Mouse (Mus musculus) forebrain, embryonic 14.5 days (tissue): Measurements from ENCODE around the gene Slc2a12. TPM values are rescaled to one million over a fixed set of nuclear protein-coding genes. Genes with fewer than 3 reads are reported as not detected.

Experiments
- ATAC-seq: fragments of 200-750 bp; cut with Nextera tagmentation; 2 replicates; pipeline ENCODE4 v1.8.0; 2017; ENCODE audit warnings: mild to moderate bottlenecking, moderate library complexity
- DNase-seq: peaks from one replicate; pipeline ENCODE4 v3.0.0-alpha.2; 2015; ENCODE audit warnings: low spot score
- H3K27ac ChIP-seq: fragments of 300-500 bp; sonication (generic); 2 replicates; pipeline ENCODE4 v1.5.1; 2014; ENCODE audit warnings: low read depth, mild to moderate bottlenecking, control low read depth, low read length, moderate library complexity
- H3K27me3 ChIP-seq: fragments of 300-500 bp; sonication (generic); replicated peaks from 2 replicates; pipeline ENCODE4 v1.6.1; 2014; ENCODE audit warnings: low read length, control low read depth, mixed read lengths; ENCODE audit not compliant: control insufficient read depth, insufficient read depth
- H3K36me3 ChIP-seq: fragments of 300-500 bp; sonication (generic); 2 replicates; pipeline ENCODE4 v1.6.1; 2014; ENCODE audit warnings: low read length, control low read depth; ENCODE audit not compliant: control insufficient read depth, insufficient read depth
- H3K4me1 ChIP-seq: fragments of 300-500 bp; sonication (generic); 2 replicates; pipeline ENCODE4 v1.6.1; 2014; ENCODE audit warnings: antibody characterized with exemption, low read length, control low read depth; ENCODE audit not compliant: control insufficient read depth, insufficient read depth
- H3K4me2 ChIP-seq: fragments of 300-500 bp; sonication (generic); 2 replicates; pipeline ENCODE4 v1.6.1; 2014; ENCODE audit warnings: mild to moderate bottlenecking, control low read depth, low read length
- H3K4me3 ChIP-seq: fragments of 300-500 bp; sonication (generic); 2 replicates; pipeline ENCODE4 v1.5.1; 2014; ENCODE audit warnings: low read depth, low read length, control low read depth
- H3K9ac ChIP-seq: fragments of 300-500 bp; sonication (generic); 2 replicates; pipeline ENCODE4 v1.6.1; 2014; ENCODE audit warnings: mild to moderate bottlenecking, low read length, control low read depth, moderate library complexity
- H3K9me3 ChIP-seq: fragments of 300-500 bp; sonication (generic); replicated peaks from 2 replicates; pipeline ENCODE4 v1.6.1; 2016; ENCODE audit warnings: low read length, control low read depth, mixed read lengths; ENCODE audit not compliant: control insufficient read depth
- WGBS: fragments of 180-500 bp; shearing (Covaris S2); extraction: QIAGEN DNeasy Blood & Tissue Kit; methylation state at CpG from one replicate; pipeline ENCODE4 v1.1.7; 2014; 5-methylcytosine and 5-hydroxymethylcytosine counted together
- polyA plus RNA-seq: library from polyadenylated mRNA; unstranded; fragments of >200 nt; fragmentation: Nextera tagmentation; extraction: Ambion mirVana; gene quantifications from 2 replicates; pipeline ENCODE4 v1.2.1, GENCODE M21; 2014

The Slc2a12 gene
- polyA plus RNA-seq, 1 experiment from 2014 or later: 4.5 TPM

DNA sequence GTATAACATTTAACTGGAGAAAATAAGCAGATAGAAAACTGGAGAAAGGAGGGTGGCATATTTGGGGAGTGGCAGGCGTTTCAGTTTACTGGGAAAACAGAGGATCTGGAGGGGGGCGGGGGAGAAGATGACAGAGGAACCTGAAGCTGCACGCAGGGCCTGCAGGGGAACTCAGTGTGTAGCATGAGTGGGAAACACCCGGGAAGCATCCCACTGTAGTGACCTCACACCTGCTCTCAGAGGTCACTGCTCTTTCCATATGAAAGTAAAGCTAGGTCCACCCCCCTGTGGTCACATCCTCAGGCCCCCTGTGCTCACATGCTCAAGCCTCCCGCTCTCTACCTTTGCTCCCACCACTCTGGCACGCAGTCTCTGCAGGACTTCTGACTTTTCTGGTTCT, 9.0 kb downstream of the Slc2a12 start:
- no peak for ATAC-seq
- 50% methylated on average over 6 of the region's 6 CpGs for WGBS

DNA sequence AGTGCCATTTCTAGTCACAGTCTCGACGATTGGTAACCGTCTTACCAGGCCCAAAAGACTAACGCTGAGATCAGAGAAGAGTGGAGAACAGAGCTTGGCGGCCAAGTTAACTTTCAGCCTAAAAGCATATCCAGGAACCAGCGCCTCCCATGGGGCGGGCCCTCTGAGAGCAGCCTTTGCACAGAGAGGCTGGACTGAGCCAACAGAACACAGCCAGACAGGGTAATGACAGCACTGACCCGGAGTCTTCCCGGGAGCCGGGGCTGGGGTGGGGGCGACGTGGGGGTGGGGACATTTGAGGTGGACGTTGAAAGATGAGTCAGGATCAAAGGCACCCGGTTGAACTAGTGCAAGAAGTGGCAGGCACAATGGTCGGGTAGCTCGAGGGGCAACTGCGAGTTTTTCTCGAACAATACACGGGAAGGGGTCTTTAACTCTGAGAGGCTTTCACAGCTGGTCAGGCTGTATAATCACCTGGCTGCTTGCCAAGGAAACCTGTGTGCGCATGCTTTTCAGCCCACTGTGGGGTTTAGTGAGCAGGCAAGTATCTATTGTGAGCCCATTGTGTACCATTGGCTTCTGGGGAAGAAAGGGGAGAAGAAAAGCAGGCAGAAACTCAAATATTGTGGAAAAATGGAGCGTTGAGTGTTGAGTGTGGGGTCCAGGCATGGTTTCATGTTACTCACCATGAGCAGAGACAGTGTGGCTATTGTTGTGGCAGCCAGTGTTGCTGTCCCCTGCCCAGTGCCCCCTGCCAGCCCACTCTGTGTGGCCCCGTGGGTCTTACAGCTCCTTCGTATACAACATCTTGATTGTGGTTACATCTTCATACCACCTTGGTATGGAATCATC, 13.9 kb downstream of the Slc2a12 start:
- 9% methylated on average over 23 of the region's 23 CpGs for WGBS
- peak; percentile 95 for ATAC-seq
- peak; percentile 95 for DNase-seq
- H3K4me1 ChIP-seq: peaks cover 10% of the 10 kb centered on the region
- H3K9me3 ChIP-seq: no peaks in the 10 kb centered on the region
- no peak overlapping the region for H3K4me3 ChIP-seq
- no peaks in the 10 kb centered on the region for H3K27me3 ChIP-seq
- H3K4me2 ChIP-seq: peak overlapping the region; percentile 42
- peak overlapping the region; percentile 29 for H3K27ac ChIP-seq
- H3K9ac ChIP-seq: no peak overlapping the region
- H3K36me3 ChIP-seq: no peaks in the 10 kb centered on the region

More for the DNA sequence above, 9.0 kb downstream of the Slc2a12 start:
- H3K27me3 ChIP-seq: no peaks in the 10 kb centered on the region
- H3K9me3 ChIP-seq: no peaks in the 10 kb centered on the region
- DNase-seq: no peak
- no peak overlapping the region for H3K4me2 ChIP-seq
- peaks cover 7% of the 10 kb centered on the region for H3K4me1 ChIP-seq
- no peak overlapping the region for H3K4me3 ChIP-seq
- no peaks in the 10 kb centered on the region for H3K36me3 ChIP-seq
- H3K9ac ChIP-seq: no peak overlapping the region
- H3K27ac ChIP-seq: no peak overlapping the region

DNA sequence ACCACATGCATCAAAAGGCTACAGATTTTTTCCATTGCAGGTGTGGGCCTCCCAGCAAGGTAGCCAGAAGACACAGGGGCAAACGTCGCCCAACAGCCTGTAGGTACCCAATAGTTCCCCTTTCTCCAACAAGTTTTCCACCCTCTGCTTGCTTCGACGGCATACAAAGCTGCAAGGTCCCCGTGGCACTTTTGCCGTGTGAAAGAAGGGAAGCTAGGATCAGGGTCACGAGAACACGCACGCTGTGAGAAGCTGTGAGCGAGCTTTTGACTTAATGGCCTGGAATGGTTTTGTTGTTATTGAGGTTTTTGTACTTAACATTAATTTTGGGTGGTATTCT, 14.5 kb downstream of the Slc2a12 start:
- no peak for ATAC-seq
- no peak for DNase-seq
- Histone ChIP-seq H3K9ac (no peak overlapping the region), H3K27ac (peak overlapping the region; percentile 29), H3K4me1 (peaks cover 10% of the 10 kb centered on the region), H3K4me3 (no peak overlapping the region), H3K27me3 (no peaks in the 10 kb centered on the region), H3K9me3 (no peaks in the 10 kb centered on the region), H3K36me3 (no peaks in the 10 kb centered on the region), H3K4me2 (no peak overlapping the region; the same call in 1 of the 2 replicates)
- WGBS: 51% methylated on average over 10 of the region's 10 CpGs

DNA sequence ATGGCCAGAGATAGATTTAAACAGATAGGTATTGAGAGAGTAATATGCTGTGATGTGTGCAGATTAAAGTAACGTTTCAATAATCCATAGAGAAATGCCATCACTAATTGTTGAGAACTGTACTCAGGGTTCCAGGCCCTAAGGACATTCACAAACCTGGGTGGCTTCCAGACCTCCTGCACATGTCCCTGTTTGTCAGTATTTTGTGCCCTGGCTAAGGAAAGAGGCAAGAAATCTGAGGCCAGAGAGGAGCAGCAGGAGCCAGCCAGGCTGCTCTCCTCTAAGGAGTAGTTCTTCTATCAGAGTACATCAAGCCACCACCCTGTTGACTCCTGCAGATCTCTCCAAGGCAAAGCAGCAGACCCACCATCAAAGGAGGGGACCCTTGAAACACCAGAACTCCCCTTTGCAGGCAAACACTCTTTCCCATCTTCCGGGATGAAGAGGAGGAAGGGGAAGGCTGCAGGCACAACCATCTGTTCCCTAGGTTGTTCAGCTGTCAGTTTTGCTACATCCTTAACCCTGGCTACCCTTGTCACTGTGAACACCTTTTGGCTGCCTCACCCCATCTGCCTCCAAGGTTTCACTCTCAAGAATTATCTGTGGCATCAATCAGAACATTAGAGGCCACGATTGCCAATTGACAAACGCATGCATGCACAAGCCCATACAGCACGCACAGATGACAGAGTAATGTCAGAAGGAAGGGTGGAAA, 15.6 kb downstream of the Slc2a12 start:
- peaks cover 10% of the 10 kb centered on the region for H3K4me1 ChIP-seq
- no peaks in the 10 kb centered on the region for H3K9me3 ChIP-seq
- H3K27ac ChIP-seq: no peak overlapping the region
- no peak for DNase-seq
- H3K4me2 ChIP-seq: no peak overlapping the region
- H3K4me3 ChIP-seq: no peak overlapping the region
- no peaks in the 10 kb centered on the region for H3K36me3 ChIP-seq
- H3K27me3 ChIP-seq: no peaks in the 10 kb centered on the region
- no peak for ATAC-seq
- H3K9ac ChIP-seq: no peak overlapping the region
- 76% methylated on average over 5 of the region's 5 CpGs for WGBS

DNA sequence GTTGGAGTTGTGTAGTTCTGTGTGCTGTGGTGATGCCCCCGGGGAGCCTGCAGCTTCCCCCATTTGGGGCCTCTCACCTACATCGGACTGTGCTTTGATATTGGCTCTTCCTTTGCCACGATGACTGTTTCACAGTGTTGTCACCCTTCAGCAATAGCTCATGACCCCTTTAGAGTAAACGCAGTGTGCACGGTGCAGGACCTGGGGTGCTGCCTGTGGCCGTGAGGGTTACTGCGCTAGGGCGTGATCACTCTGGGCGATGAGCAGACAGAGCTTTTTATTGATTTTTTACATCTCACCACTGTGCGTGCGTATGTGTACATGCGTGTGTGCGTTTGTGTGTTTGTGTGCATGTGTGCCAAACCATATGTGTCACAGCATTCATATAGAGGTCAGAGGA, 23.7 kb downstream of the Slc2a12 start:
- no peaks in the 10 kb centered on the region for H3K27me3 ChIP-seq
- no peaks in the 10 kb centered on the region for H3K9me3 ChIP-seq
- DNase-seq: no peak
- H3K36me3 ChIP-seq: no peaks in the 10 kb centered on the region
- no peak overlapping the region for H3K4me3 ChIP-seq
- H3K9ac ChIP-seq: no peak overlapping the region
- no peak overlapping the region for H3K4me2 ChIP-seq
- ATAC-seq: no peak
- H3K27ac ChIP-seq: no peak overlapping the region
- 94% methylated on average over 13 of the region's 13 CpGs for WGBS
- H3K4me1 ChIP-seq: no peaks in the 10 kb centered on the region

DNA sequence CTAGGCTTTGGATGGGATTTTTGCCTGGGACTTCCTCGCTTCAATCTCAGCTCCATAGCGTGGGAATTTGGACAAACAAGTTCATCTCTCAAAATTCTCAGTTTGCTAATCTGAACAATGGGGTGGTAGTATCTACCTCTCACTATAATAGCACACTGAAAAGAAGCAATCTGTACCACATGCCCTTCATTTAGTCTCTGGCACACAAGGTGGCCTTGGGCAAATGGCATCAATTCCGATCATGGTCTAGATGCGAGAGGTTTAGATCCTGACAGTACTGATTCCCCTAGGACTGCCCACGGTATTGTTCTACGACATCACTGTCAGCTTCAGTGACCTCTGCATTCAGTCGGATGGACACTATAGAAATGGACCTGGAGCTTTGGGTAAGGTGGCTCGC, 29.4 kb downstream of the Slc2a12 start:
- Histone ChIP-seq H3K27me3 (no peaks in the 10 kb centered on the region), H3K4me2 (no peak overlapping the region), H3K36me3 (no peaks in the 10 kb centered on the region), H3K9ac (no peak overlapping the region), H3K27ac (no peak overlapping the region), H3K4me1 (no peaks in the 10 kb centered on the region), H3K4me3 (no peak overlapping the region), H3K9me3 (no peaks in the 10 kb centered on the region; the same call in 1 of the 2 replicates)
- DNase-seq: no peak
- ATAC-seq: no peak
- 91% methylated on average over 8 of the region's 8 CpGs for WGBS

DNA sequence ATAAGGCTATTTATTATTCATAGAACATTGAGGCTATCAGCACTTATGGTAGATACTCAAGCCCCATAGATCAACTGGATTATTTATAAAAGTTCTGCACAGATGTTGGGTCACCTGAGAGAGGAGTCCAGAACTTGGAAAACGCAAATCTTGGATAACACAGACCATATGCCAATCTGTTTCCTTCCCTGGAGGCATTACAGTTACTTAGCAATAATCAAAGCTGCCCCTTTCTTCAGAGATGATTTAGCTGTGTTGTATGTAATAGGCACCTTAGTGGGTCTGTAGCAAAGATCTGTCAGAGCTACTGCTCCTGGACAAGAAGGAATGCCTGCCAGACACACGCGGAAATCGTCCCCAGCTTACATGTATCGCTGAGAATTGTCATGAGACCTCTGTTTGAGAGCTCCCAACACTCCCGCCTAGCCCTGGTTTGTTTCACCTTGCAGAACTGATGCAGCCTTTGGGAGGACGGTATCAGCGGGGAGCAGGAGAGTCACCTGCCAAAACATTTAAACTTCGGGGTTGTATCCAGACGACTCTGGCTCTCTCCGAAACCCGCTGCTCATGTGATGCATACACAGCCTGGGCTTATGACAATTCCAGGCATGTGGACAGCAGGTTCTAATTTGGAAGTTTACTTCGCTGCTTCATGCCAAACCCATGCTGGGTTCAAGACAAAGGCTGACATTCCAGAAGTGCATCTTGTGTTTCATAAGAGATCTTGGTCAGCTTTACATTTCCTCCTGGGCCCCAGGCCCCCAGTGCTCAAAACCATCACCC, 31.2 kb downstream of the Slc2a12 start:
- no peak for ATAC-seq

DNA sequence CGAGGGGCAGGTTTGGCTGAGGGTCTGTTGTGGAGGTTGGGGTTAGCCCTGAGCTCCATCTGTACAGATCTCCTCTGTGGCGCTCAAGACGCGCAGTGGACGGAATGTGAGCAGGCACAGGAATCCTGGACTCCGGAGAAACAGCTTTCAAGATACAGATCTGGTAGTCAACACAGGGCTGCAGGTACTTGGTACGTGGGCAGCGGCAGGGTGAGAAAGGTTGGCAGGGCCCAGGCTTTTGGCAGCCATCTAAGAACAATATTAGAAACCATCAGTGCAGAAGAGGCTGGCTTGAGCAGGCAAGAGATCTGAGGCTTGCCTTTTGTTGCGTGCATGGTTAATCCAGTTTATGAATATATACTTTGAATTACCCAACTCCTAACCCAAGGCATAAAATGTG, 51.4 kb downstream of the Slc2a12 start:
- H3K27me3 ChIP-seq: no peaks in the 10 kb centered on the region

More for the DNA sequence above, 31.2 kb downstream of the Slc2a12 start:
- Histone ChIP-seq H3K4me3 (no peak overlapping the region), H3K27ac (no peak overlapping the region), H3K36me3 (no peaks in the 10 kb centered on the region), H3K4me1 (no peaks in the 10 kb centered on the region), H3K9me3 (no peaks in the 10 kb centered on the region; the same call in 1 of the 2 replicates), H3K4me2 (no peak overlapping the region), H3K9ac (no peak overlapping the region), H3K27me3 (no peaks in the 10 kb centered on the region)
- WGBS: 72% methylated on average over 13 of the region's 13 CpGs
- DNase-seq: no peak

More for the DNA sequence above, 51.4 kb downstream of the Slc2a12 start:
- H3K36me3 ChIP-seq: peaks cover 8% of the 10 kb centered on the region; the same call in 1 of the 2 replicates
- ATAC-seq: no peak
- H3K27ac ChIP-seq: no peak overlapping the region
- DNase-seq: no peak
- H3K9ac ChIP-seq: no peak overlapping the region
- H3K4me3 ChIP-seq: no peak overlapping the region
- no peak overlapping the region for H3K4me2 ChIP-seq
- WGBS: 90% methylated on average over 9 of the region's 9 CpGs
- H3K4me1 ChIP-seq: no peaks in the 10 kb centered on the region
- H3K9me3 ChIP-seq: no peaks in the 10 kb centered on the region
